Mouse (Mus musculus) stomach, postnatal 0 days (tissue): ENCODE data around the gene 4930556J24Rik.
A peak's percentile ranks its signal among the peaks of the same experiment; 100 is the strongest.

Experiments used
- CTCF ChIP-seq: IDR thresholded peaks from 2 replicates; pipeline ENCODE4 v1.5.1; 2016; ENCODE audit warnings: antibody characterized with exemption, low read depth, mild to moderate bottlenecking, moderate library complexity
- EP300 ChIP-seq: optimal IDR thresholded peaks from 2 replicates; pipeline ENCODE3; 2016; ENCODE audit warnings: antibody characterized with exemption

GRCm38 (mm10) chr11:3910513-3911310 is 65.9 kb downstream of the 4930556J24Rik start:
- TF ChIP-seq CTCF (0 out of 2 replicates have a peak, but pooled peaks have one; percentile 27), EP300 (no peak)
